Mouse (Mus musculus) spleen, adult 2 months (tissue): Measurements from ENCODE around the gene Ppil4. TPM values are rescaled to one million over a fixed set of nuclear protein-coding genes. Genes with fewer than 3 reads are reported as not detected.

Experiments
- DNase-seq, 2 experiments: peaks; one replicate each; pipeline versions ENCODE4 v3.0.0 to v3.0.0-alpha.2; 2012 to 2021; ENCODE audit warnings: low spot score in 2 of 2, low read depth in 1 of 2
- H3K27ac ChIP-seq: fragments of 200-500 bp; 2 replicates; pipeline ENCODE4 v1.5.1; 2012; ENCODE audit warnings: low read length, inconsistent platforms; ENCODE audit not compliant: insufficient read depth
- H3K27me3 ChIP-seq: fragments of 200-500 bp; 2 replicates; pipeline ENCODE4 v1.6.1; 2012; ENCODE audit warnings: mild to moderate bottlenecking, moderate library complexity, low read length, inconsistent platforms; ENCODE audit not compliant: control insufficient read depth, insufficient read depth
- H3K36me3 ChIP-seq: fragments of 200-500 bp; 2 replicates; pipeline ENCODE4 v1.6.1; 2012; ENCODE audit warnings: mild to moderate bottlenecking, low read length, inconsistent platforms; ENCODE audit not compliant: control insufficient read depth, insufficient read depth
- H3K4me1 ChIP-seq: fragments of 200-500 bp; 2 replicates; pipeline ENCODE4 v1.6.1; 2011; ENCODE audit warnings: inconsistent platforms; ENCODE audit not compliant: control insufficient read depth, insufficient read depth, insufficient read length
- H3K4me3 ChIP-seq: fragments of 200-500 bp; 2 replicates; pipeline ENCODE4 v1.5.1; 2011; ENCODE audit warnings: mild to moderate bottlenecking, inconsistent platforms; ENCODE audit not compliant: insufficient read depth, insufficient read length; ENCODE audit errors: extremely low read depth
- CTCF ChIP-seq: fragments of 200-500 bp; IDR thresholded peaks from 2 replicates; pipeline ENCODE4 v1.5.1; 2011; ENCODE audit warnings: mild to moderate bottlenecking, inconsistent platforms; ENCODE audit not compliant: insufficient read depth, insufficient read length, insufficient replicate concordance; ENCODE audit errors: extremely low read depth
- POLR2A ChIP-seq: fragments of 200-500 bp; IDR thresholded peaks from 2 replicates; pipeline ENCODE4 v1.6.1; 2011; ENCODE audit warnings: low read depth, low read length, inconsistent platforms
- whole genome bisulfite sequencing: fragments of 180-500 bp; shearing (Covaris S2); methylation state at CpG from one replicate; pipeline ENCODE4 v1.1.7; 2018; 5-methylcytosine and 5-hydroxymethylcytosine counted together
- polyA plus RNA-seq: library from polyadenylated mRNA; depleted of rRNA; stranded (reverse); fragments of >200 nt; gene quantifications from 2 replicates; pipeline ENCODE4 v1.2.3, GENCODE M21; 2012

Ppil4 gene
- polyA plus RNA-seq, 1 experiment, result 6.2 TPM

GRCm38 (mm10) chr10:7820171-7820570 is 27.5 kb downstream of the Ppil4 start:
- DNase-seq, result no peak
- H3K36me3 ChIP-seq, result peaks cover 16% of the 10 kb centered on the region
- peaks cover 5% of the 10 kb centered on the region; the same call in 1 of the 2 replicates for H3K4me1 ChIP-seq
- H3K4me3 ChIP-seq, result no peak overlapping the region
- TF ChIP-seq POLR2A (no peak), CTCF (no peak)
- H3K27me3 ChIP-seq, result no peaks in the 10 kb centered on the region
- no peak overlapping the region for H3K27ac ChIP-seq
- 87% methylated on average over 5 of the region's 5 CpGs for WGBS

- TF ChIP-seq CTCF (no peak), POLR2A (no peak)
- peaks cover 14% of the 10 kb centered on the region for H3K36me3 ChIP-seq
- 95% methylated on average over 12 of the region's 12 CpGs for WGBS
- no peak for DNase-seq
- no peak overlapping the region for H3K4me3 ChIP-seq
- H3K27me3 ChIP-seq, result no peaks in the 10 kb centered on the region
- H3K27ac ChIP-seq, result no peak overlapping the region
- H3K4me1 ChIP-seq, result peaks cover 10% of the 10 kb centered on the region; the same call in 1 of the 2 replicates
Measured at GRCm38 (mm10) chr10:7821981-7822380, 29.3 kb downstream of the Ppil4 start.

- no peak for TF ChIP-seq CTCF
- TF ChIP-seq POLR2A, result no peak
- peak overlapping the region; percentile 88 for H3K27ac ChIP-seq
- H3K4me3 ChIP-seq, result no peak overlapping the region
- DNase-seq, result peak in 1 of 2 experiments; percentile 67
- 55% methylated on average over 9 of the region's 9 CpGs for WGBS
- no peaks in the 10 kb centered on the region for H3K27me3 ChIP-seq
- H3K36me3 ChIP-seq, result peaks cover 13% of the 10 kb centered on the region
- H3K4me1 ChIP-seq, result peaks cover 10% of the 10 kb centered on the region; the same call in 1 of the 2 replicates
Measured at GRCm38 (mm10) chr10:7824663-7825280, 32.1 kb downstream of the Ppil4 start.

- peaks cover 10% of the 10 kb centered on the region; the same call in 1 of the 2 replicates for H3K4me1 ChIP-seq
- peak overlapping the region; percentile 88 for H3K27ac ChIP-seq
- no peak for DNase-seq
- no peaks in the 10 kb centered on the region for H3K27me3 ChIP-seq
- TF ChIP-seq CTCF (no peak), POLR2A (no peak)
- H3K4me3 ChIP-seq, result no peak overlapping the region
- peaks cover 13% of the 10 kb centered on the region for H3K36me3 ChIP-seq
- 84% methylated on average over 4 of the region's 4 CpGs for WGBS
Measured at GRCm38 (mm10) chr10:7825281-7825665, 32.6 kb downstream of the Ppil4 start.

- WGBS, result 79% methylated on average over 9 of the region's 9 CpGs
- peaks cover 8% of the 10 kb centered on the region for H3K36me3 ChIP-seq
- TF ChIP-seq CTCF, result no peak
- TF ChIP-seq POLR2A, result no peak
- H3K27ac ChIP-seq, result no peak overlapping the region
- H3K4me3 ChIP-seq, result no peak overlapping the region
- no peak for DNase-seq
- no peaks in the 10 kb centered on the region for H3K27me3 ChIP-seq
- H3K4me1 ChIP-seq, result peaks cover 10% of the 10 kb centered on the region; the same call in 1 of the 2 replicates
Measured at GRCm38 (mm10) chr10:7826106-7826505, 33.4 kb downstream of the Ppil4 start.

GRCm38 (mm10) chr10:7832171-7832676 is 39.5 kb downstream of the Ppil4 start, which contains the start of gene Zc3h12d:
Zc3h12d (plus strand) TSS chr10:7832470.
- TF ChIP-seq POLR2A (no peak; the same call in 1 of the 2 replicates), CTCF (no peak)
- Histone ChIP-seq H3K36me3 (peaks cover 2% of the 10 kb centered on the region; the same call in 1 of the 2 replicates), H3K4me3 (peak within 1 kb of the TSS; percentile 67), H3K27ac (peak within 1 kb of the TSS; percentile 95), H3K4me1 (peaks cover 27% of the 10 kb centered on the region; the same call in 1 of the 2 replicates), H3K27me3 (no peaks in the 10 kb centered on the region)
- WGBS, result 2% methylated on average over 15 of the region's 15 CpGs
- DNase-seq, result peak in 1 of 2 experiments; percentile 69
